Mouse (Mus musculus) hindbrain, postnatal 0 days (tissue): ENCODE data around the gene Ppp2ca. TPM values are rescaled to one million over a fixed set of nuclear protein-coding genes. Genes with fewer than 3 reads are reported as not detected.
A peak's percentile ranks its signal among the peaks of the same experiment; 100 is the strongest.

Source experiments
- ATAC-seq: fragments of 200-750 bp; cut with Nextera tagmentation; 2 replicates; pipeline ENCODE4 v1.8.0; 2017; ENCODE audit warnings: mild to moderate bottlenecking, moderate TSS enrichment, moderate library complexity
- DNase-seq: peaks from one replicate; pipeline ENCODE4 v3.0.0-alpha.2; 2015; ENCODE audit warnings: low spot score
- H3K27ac ChIP-seq: fragments of 300-500 bp; sonication (generic); 2 replicates; pipeline ENCODE4 v1.5.1; 2014; ENCODE audit warnings: mild to moderate bottlenecking
- H3K27me3 ChIP-seq: fragments of 300-500 bp; sonication (generic); 2 replicates; pipeline ENCODE4 v1.6.1; 2014; ENCODE audit warnings: low read length, mixed read lengths; ENCODE audit not compliant: insufficient read depth
- H3K36me3 ChIP-seq: fragments of 300-500 bp; sonication (generic); 2 replicates; pipeline ENCODE4 v1.6.1; 2014; ENCODE audit warnings: low read length, mixed read lengths; ENCODE audit not compliant: insufficient read depth
- H3K4me1 ChIP-seq: fragments of 300-500 bp; sonication (generic); 2 replicates; pipeline ENCODE4 v1.6.1; 2014; ENCODE audit warnings: antibody characterized with exemption, low read length, mixed read lengths; ENCODE audit not compliant: insufficient read depth
- H3K4me2 ChIP-seq: fragments of 300-500 bp; sonication (generic); 2 replicates; pipeline ENCODE4 v1.6.1; 2014; ENCODE audit warnings: low read depth, mild to moderate bottlenecking, low read length, moderate library complexity, mixed read lengths
- H3K4me3 ChIP-seq: fragments of 300-500 bp; sonication (generic); 2 replicates; pipeline ENCODE4 v1.5.1; 2014; ENCODE audit warnings: low read length
- H3K9ac ChIP-seq: fragments of 300-500 bp; sonication (generic); replicated peaks from 2 replicates; pipeline ENCODE4 v1.6.1; 2014; ENCODE audit warnings: mild to moderate bottlenecking, low read length, moderate library complexity, mixed read lengths
- H3K9me3 ChIP-seq: fragments of 300-500 bp; sonication (generic); 2 replicates; pipeline ENCODE4 v1.6.1; 2016; ENCODE audit warnings: low read length, mixed read lengths
- CTCF ChIP-seq: IDR thresholded peaks from 2 replicates; pipeline ENCODE4 v1.5.1; 2016; ENCODE audit warnings: antibody characterized with exemption, control low read depth, low read depth
- WGBS: fragments of 180-500 bp; shearing (Covaris S2); extraction: QIAGEN DNeasy Blood & Tissue Kit; methylation state at CpG from one replicate; pipeline ENCODE4 v1.1.7; 2014; 5-methylcytosine and 5-hydroxymethylcytosine counted together
- polyA plus RNA-seq: library from polyadenylated mRNA; unstranded; fragments of >200 nt; fragmentation: Nextera tagmentation; extraction: Ambion mirVana; gene quantifications from 2 replicates; pipeline ENCODE4 v1.2.1, GENCODE M21; 2015
- total RNA-seq: library from RNA; depleted of rRNA; stranded (reverse); fragments of >200 nt; gene quantifications from 2 replicates; pipeline ENCODE4 v1.2.3, GENCODE M21; 2014; rRNA removed

Ppp2ca gene
- total RNA-seq (115 and 116 TPM in 2 replicates), polyA plus RNA-seq (110 and 117 TPM in 2 replicates)

DNA sequence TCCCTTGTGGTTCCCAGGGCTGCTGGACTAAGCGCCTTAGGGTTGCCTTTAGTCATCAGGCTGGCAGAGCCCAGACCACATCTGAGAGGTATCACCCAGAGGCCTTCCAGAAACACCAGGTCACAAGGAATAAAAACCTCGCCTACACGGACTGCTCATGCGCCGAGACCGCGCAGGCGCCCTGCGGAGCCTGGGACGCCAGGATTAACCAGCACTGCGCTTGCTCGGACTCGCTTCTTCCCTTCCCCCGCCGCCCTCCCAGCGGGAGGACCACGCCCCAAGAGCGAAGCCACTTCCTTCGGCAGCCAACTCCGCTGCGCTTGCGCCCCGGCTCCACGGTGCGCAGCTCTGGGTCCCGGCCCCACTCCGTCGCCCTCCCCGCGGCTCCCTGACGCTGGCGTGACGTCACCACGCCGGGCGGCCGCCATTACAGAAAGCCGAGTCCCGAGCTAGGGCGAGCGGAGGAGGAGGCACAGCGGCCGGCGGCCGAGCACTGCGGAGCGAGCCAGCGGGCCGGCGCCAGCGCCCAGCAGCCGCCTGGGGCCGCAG, at the start of gene Ppp2ca:
TSS of gene Ppp2ca (plus strand) at position 284 of the 549 bp plus-strand sequence.
- H3K36me3 ChIP-seq = no peaks in the 10 kb centered on the region
- H3K4me1 ChIP-seq = peaks cover 26% of the 10 kb centered on the region
- peak within 1 kb of the TSS; percentile 99 for H3K4me3 ChIP-seq
- H3K27me3 ChIP-seq = no peaks in the 10 kb centered on the region
- peak within 1 kb of the TSS; percentile 79 for H3K4me2 ChIP-seq
- no peak for TF ChIP-seq CTCF
- under 1% methylated on average over 46 of the region's 53 CpGs for WGBS
- DNase-seq = peak; percentile 99
- peak; percentile 98 for ATAC-seq
- peak within 1 kb of the TSS; percentile 99 for H3K9ac ChIP-seq
- peak within 1 kb of the TSS; percentile 100 for H3K27ac ChIP-seq
- H3K9me3 ChIP-seq = no peaks in the 10 kb centered on the region

DNA sequence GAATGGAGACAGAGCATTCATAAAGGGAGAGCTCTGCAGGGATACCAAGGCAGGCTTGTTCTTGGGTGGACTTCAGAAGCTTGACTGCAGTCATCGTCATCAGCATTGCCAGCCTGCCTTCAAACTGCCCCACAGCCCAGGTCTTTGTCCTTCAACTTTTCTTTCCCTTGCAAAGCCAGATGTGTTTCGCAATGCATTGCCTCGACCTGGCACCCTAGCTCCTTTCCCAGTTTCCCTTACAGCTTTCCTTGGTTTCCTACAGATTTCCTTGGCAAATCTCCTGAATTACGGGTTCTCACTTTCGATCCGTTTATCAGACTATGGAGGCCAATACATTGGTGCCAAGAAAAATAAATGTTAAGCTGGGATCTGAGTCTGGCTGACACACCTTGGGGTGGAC, 45.1 kb upstream of the Ppp2ca start:
- Histone ChIP-seq H3K4me2 (no peak overlapping the region), H3K4me1 (no peaks in the 10 kb centered on the region), H3K27ac (no peak overlapping the region), H3K27me3 (no peaks in the 10 kb centered on the region), H3K9ac (no peak overlapping the region), H3K9me3 (no peaks in the 10 kb centered on the region), H3K36me3 (no peaks in the 10 kb centered on the region), H3K4me3 (no peak overlapping the region)
- no peak for DNase-seq
- 83% methylated on average over 6 of the region's 6 CpGs for WGBS
- no peak for TF ChIP-seq CTCF
- no peak for ATAC-seq

DNA sequence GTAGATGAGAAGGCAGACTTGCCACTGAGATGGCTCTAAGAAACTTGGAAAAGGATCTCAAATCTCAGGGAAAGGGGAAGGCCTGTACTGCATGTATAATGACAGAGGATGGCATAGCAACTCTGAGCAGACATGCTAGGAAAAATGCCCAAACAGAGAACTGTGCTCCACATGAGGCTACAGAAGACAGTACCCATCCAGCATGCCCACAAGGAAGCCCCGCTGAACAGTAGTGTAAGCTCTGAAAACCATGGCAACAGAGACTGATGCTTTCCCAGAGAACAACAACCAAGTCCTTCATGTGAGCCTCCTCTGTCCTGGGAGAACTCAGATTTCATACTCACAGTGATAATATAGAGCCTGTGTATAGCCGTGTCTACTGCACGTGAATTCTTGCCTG, 43.8 kb upstream of the Ppp2ca start:
- H3K27ac ChIP-seq = no peak overlapping the region
- peak; percentile 35 for DNase-seq
- H3K27me3 ChIP-seq = no peaks in the 10 kb centered on the region
- no peak overlapping the region for H3K4me3 ChIP-seq
- no peaks in the 10 kb centered on the region for H3K4me1 ChIP-seq
- no peaks in the 10 kb centered on the region for H3K9me3 ChIP-seq
- no peak overlapping the region for H3K9ac ChIP-seq
- no peak overlapping the region for H3K4me2 ChIP-seq
- H3K36me3 ChIP-seq = no peaks in the 10 kb centered on the region
- peak; percentile 87 for ATAC-seq
- TF ChIP-seq CTCF = no peak
- 65% methylated on average over 3 of the region's 3 CpGs for WGBS

DNA sequence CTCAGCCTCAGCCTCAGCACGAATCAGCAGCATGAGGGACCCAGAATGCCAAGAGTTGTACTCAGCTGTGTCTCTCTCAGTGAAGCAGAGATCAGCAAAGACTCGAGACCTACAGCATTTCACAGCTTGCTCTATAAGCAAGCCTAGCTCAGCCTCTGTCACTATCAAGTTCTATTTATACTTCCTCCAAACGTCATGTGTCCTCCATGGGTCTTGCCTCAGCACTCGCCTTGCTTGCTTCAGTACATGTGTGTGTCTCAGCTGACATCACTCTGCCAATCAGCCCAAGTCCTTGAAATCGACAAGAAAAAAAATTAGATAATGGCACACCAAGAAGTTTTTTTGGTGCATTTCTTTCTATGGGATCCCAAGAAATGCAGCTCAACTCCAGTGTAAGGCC, 42.3 kb upstream of the Ppp2ca start:
- TF ChIP-seq CTCF = no peak
- H3K36me3 ChIP-seq = no peaks in the 10 kb centered on the region
- H3K9me3 ChIP-seq = no peaks in the 10 kb centered on the region
- WGBS = 79% methylated on average over 5 of the region's 5 CpGs
- H3K27me3 ChIP-seq = no peaks in the 10 kb centered on the region
- no peak for ATAC-seq
- no peak for DNase-seq
- no peak overlapping the region for H3K9ac ChIP-seq
- H3K4me3 ChIP-seq = no peak overlapping the region
- H3K4me2 ChIP-seq = no peak overlapping the region
- no peak overlapping the region for H3K27ac ChIP-seq
- no peaks in the 10 kb centered on the region for H3K4me1 ChIP-seq

DNA sequence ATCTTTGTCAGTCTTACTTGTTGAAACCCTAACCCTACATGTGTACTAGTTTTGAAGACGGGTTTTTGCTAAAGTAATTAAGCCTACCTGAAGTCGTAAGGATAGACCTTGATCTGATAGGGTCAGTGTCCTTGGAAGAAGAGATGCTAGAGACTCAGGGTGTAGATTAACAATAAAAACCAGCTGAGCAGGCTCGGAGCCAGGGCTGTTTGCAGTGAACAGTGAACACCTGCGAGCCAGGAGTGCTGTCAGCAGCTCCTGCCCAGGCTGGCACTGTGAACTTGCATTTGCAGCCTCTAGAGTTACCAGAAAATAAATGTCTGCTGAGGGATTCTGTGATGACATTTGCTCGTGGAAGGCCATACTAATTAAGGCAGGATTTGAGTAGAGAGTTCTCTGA, 39.5 kb upstream of the Ppp2ca start:
- DNase-seq = no peak
- Histone ChIP-seq H3K27me3 (no peaks in the 10 kb centered on the region), H3K36me3 (no peaks in the 10 kb centered on the region), H3K9me3 (no peaks in the 10 kb centered on the region), H3K4me2 (no peak overlapping the region), H3K27ac (no peak overlapping the region), H3K9ac (no peak overlapping the region), H3K4me1 (no peaks in the 10 kb centered on the region), H3K4me3 (no peak overlapping the region)
- no peak for ATAC-seq
- WGBS = 69% methylated on average over 5 of the region's 5 CpGs
- no peak for TF ChIP-seq CTCF

DNA sequence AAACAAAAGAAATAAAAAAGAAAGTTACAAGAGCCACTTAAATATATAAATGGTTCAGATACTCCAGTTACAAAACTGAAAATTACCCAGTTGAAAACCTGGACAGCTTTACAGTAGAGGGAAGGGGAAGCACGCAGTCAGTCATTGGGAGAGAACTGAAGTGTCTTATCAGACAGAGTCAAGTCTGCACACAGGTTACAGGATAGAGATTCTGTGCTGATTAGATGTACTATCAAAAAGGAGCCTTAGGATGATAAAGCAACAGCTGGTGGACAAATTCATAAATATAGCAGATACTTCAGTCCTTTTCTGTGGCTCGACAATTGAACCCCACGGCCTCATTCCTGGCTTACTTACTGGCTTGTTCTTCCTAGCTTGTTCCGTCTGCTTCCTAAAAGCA, 38.2 kb upstream of the Ppp2ca start:
- DNase-seq (no peak), ATAC-seq (no peak)
- Histone ChIP-seq H3K9me3 (no peaks in the 10 kb centered on the region), H3K4me2 (no peak overlapping the region), H3K4me1 (no peaks in the 10 kb centered on the region), H3K27me3 (no peaks in the 10 kb centered on the region), H3K9ac (no peak overlapping the region), H3K4me3 (no peak overlapping the region), H3K36me3 (no peaks in the 10 kb centered on the region), H3K27ac (no peak overlapping the region)
- WGBS = 91% methylated on average over 4 of the region's 4 CpGs
- no peak for TF ChIP-seq CTCF

DNA sequence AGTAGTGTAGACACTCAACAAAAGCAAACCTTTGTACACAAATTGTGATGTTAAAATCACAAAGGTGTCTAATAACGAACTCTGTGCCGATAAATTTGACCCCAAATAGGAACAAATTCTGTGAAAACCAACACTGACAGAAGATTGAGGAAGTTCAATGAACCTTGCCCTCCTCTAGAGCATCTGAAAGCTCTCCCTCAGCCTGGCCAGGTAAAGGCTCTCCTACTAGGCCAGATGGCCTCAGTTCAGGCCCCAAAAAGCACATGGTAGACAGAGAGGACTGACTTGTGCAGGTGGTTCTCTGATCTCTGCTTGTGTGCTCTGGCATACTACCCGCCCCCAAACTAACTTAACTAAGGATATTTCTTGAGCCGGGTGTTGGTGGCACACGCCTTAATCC, 36.1 kb upstream of the Ppp2ca start:
- ATAC-seq = no peak
- WGBS = 96% methylated on average over 5 of the region's 5 CpGs
- no peak for TF ChIP-seq CTCF

More for the DNA sequence above, 36.1 kb upstream of the Ppp2ca start:
- Histone ChIP-seq H3K4me1 (no peaks in the 10 kb centered on the region), H3K27ac (no peak overlapping the region), H3K27me3 (no peaks in the 10 kb centered on the region), H3K9ac (no peak overlapping the region), H3K9me3 (no peaks in the 10 kb centered on the region), H3K4me2 (no peak overlapping the region), H3K4me3 (no peak overlapping the region), H3K36me3 (no peaks in the 10 kb centered on the region)
- no peak for DNase-seq
